Mouse (Mus musculus): ENCODE results near the gene Hsf2bp.

GRCm38 (mm10) chr17:32028301-32028700 is 7.8 kb downstream of the Hsf2bp start:
- TF ChIP-seq POLR2A (IDR thresholded peaks at IDR 0.05; ENCODE audit: borderline replicate concordance, insufficient read depth, low read length), result no peak
- no peak for TF ChIP-seq CTCF (IDR thresholded peaks at IDR 0.05; ENCODE audit: borderline replicate concordance, insufficient read depth, low read depth, low read length)
